Comparison of ENCODE assay signal across 9 mouse cellular contexts in genomic region chr6:54818389-54818788, GRCm38 (mm10). TPM values are rescaled to one million over a fixed set of nuclear protein-coding genes. Genes with fewer than 3 reads are reported as not detected.
DNase-seq lines count a peak whose midpoint lies in the region; ATAC-seq lines count a peak whose summit lies in the region.
"Had no signal": no experiment of that assay in that cellular context is flagged by ENCODE, and none has a peak within 500 bp of the region (broad histone marks: within the 10 kb centered on the region; RNA-seq: fewer than 3 reads in every experiment).

No protein-coding gene starts in this region.

- peak overlapping the region; percentile 68 for H3K4me2 ChIP-seq in forebrain, embryonic 12.5 days
- H3K4me2 ChIP-seq in liver, embryonic 13.5 days, result peak overlapping the region; percentile 93

- no peaks in the 10 kb centered on the region for H3K9me3 ChIP-seq in heart, embryonic 10.5 days
- H3K9me3 ChIP-seq in forebrain, embryonic 12.5 days, result no peaks in the 10 kb centered on the region
- H3K9me3 ChIP-seq in liver, embryonic 13.5 days (replicated peaks), result no peaks in the 10 kb centered on the region

- H3K27me3 ChIP-seq in heart, embryonic 10.5 days (ENCODE audit: insufficient read depth, poor library complexity, severe bottlenecking), result no peaks in the 10 kb centered on the region
- no peaks in the 10 kb centered on the region; the same call in 1 of the 2 replicates for H3K27me3 ChIP-seq in forebrain, embryonic 12.5 days
- H3K27me3 ChIP-seq in liver, embryonic 13.5 days, result no peaks in the 10 kb centered on the region

- peaks cover 44% of the 10 kb centered on the region; the same call in 1 of the 2 replicates for H3K4me1 ChIP-seq in heart, embryonic 10.5 days
- H3K4me1 ChIP-seq in forebrain, embryonic 12.5 days, result peaks cover 26% of the 10 kb centered on the region
- H3K4me1 ChIP-seq in liver, embryonic 13.5 days (replicated peaks), result peaks cover 51% of the 10 kb centered on the region

- no peak for ATAC-seq in forebrain, embryonic 12.5 days (ENCODE audit: low FRiP score)
- ATAC-seq in liver, embryonic 13.5 days (ENCODE audit: low read depth), result no peak

- 54% methylated on average over 2 of the region's 2 CpGs for WGBS in heart, embryonic 10.5 days
- WGBS in forebrain, embryonic 12.5 days, result 60% methylated on average over 2 of the region's 2 CpGs
- WGBS in liver, embryonic 13.5 days (ENCODE audit: insufficient replicate concordance), result 37% methylated on average over 2 of the region's 2 CpGs

- peak overlapping the region; percentile 90; the same call in 1 of the 2 replicates for H3K9ac ChIP-seq in forebrain, embryonic 12.5 days
- peak overlapping the region; percentile 94 for H3K9ac ChIP-seq in liver, embryonic 13.5 days

- H3K27ac ChIP-seq in heart, embryonic 10.5 days, result peak overlapping the region; percentile 95; the same call in 1 of the 2 replicates
- H3K27ac ChIP-seq in forebrain, embryonic 12.5 days, result no peak overlapping the region
- H3K27ac ChIP-seq in liver, embryonic 13.5 days, result peak overlapping the region; percentile 95; the same call in 1 of the 2 replicates

- H3K36me3 ChIP-seq in heart, embryonic 10.5 days, result no peaks in the 10 kb centered on the region
- no peaks in the 10 kb centered on the region for H3K36me3 ChIP-seq in forebrain, embryonic 12.5 days (replicated peaks)
- 0 out of 2 replicates have a peak, but pooled peaks cover 2% of the 10 kb centered on the region for H3K36me3 ChIP-seq in liver, embryonic 13.5 days

- DNase-seq in heart, embryonic 10.5 days (ENCODE audit: low spot score), result peak; percentile 19
- DNase-seq in heart, adult 18-20 months, result no peak
- peak; percentile 39 for DNase-seq in 3T3-L1 (ENCODE audit: low read depth, low spot score)
- DNase-seq in liver, embryonic 13.5 days, result no peak
- no peak for DNase-seq in right cerebral cortex, postnatal 25 days
- no peak for DNase-seq in spleen, postnatal 4 days (ENCODE audit: low spot score in 2 of 2)
- DNase-seq in retina, embryonic 14.5 days (ENCODE audit: low spot score), result no peak
- DNase-seq: cerebellum, adult 9-11 months had no signal

- H3K4me3 ChIP-seq in heart, embryonic 10.5 days, result peak overlapping the region; percentile 84
- H3K4me3 ChIP-seq in forebrain, embryonic 12.5 days (replicated peaks), result peak overlapping the region; percentile 87
- H3K4me3 ChIP-seq in liver, embryonic 13.5 days (replicated peaks), result peak overlapping the region; percentile 88

RNA-seq across cellular contexts. Expression of gene Znrf2, which starts 1.7 kb away (rescaled TPM):
- 2.1 and 2.9 TPM in 2 replicates for polyA plus RNA-seq in heart, embryonic 10.5 days (2016; fragmentation: Nextera tagmentation; extraction: Ambion mirVana)
- total RNA-seq in heart, adult 18-20 months (2021), result 10 to 100 TPM; 17.7 to 18.1 TPM
- polyA plus RNA-seq in forebrain, embryonic 12.5 days (2016; fragmentation: Nextera tagmentation; extraction: Ambion mirVana), result 5.4 and 5.6 TPM in 2 replicates
- polyA plus RNA-seq in liver, embryonic 13.5 days (2015; fragmentation: Nextera tagmentation; extraction: Ambion mirVana), result 2.4 and 2.7 TPM in 2 replicates

Comparison
In these comparisons a context has a peak if more than half of its experiments do, and no peak if none do; other contexts are left out.
1. DNase-seq: peak in heart, embryonic 10.5 days (single experiment) and 3T3-L1 (single experiment); none in heart, adult 18-20 months (0 of 2), liver, embryonic 13.5 days (single experiment), right cerebral cortex, postnatal 25 days (single experiment), spleen, postnatal 4 days (0 of 2) and retina, embryonic 14.5 days (single experiment).
2. Peak in every context shown above with its lines, with median percentiles within 50 percentile points of each other: H3K4me3 ChIP-seq.